Mouse (Mus musculus): ENCODE measurements around the gene Tenm2. TPM values are rescaled to one million over a fixed set of nuclear protein-coding genes. Genes with fewer than 3 reads are reported as not detected.

The Tenm2 gene
- total and polyA plus RNA-seq, 3 experiments, result not detected

DNA sequence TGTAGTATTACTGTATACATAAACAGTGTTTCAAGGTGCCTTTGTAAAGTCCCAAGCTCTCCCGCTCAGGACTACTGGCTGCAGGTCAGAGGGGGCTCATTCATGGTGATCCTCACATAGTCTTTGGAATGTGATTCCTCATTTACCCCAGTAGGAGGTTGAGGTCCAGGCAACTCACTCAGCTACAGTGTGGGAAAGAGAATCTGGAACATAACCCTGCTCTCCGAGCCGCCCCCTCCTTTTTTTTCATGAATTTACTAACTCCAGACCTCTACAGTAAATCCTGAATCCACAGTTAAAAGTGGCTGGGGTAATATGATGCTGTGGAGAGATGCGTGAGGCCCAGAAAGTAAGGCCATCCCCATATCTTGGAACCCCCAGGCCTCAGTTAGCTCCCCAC is 1066.0 kb downstream of the Tenm2 start:
- in situ Hi-C loops (cut with MboI; ENCODE audit: low pct_ligation_motif_present, low pct_unique_long_range_greater_than_20kb, low sequenced_read_pairs) (no loop called here), dilution Hi-C loops (cut with MboI; ENCODE audit: extremely low pct_ligation_motif_present, extremely low pct_unique_long_range_greater_than_20kb, low sequenced_read_pairs) (no loop called here)
- Histone ChIP-seq H3K27me3 (replicated peaks) (no peaks in the 10 kb centered on the region), H3K9me3 (replicated peaks; ENCODE audit: low read length) (peaks cover 91% of the 10 kb centered on the region), H3K9ac (ENCODE audit: insufficient read depth, low read depth) (no peak overlapping the region), H3K36me3 (replicated peaks in 1 of 2; ENCODE audit: control insufficient read depth in 1 of 2, insufficient read depth in 1 of 2, low read length in 1 of 2) (no peaks in the 10 kb centered on the region), H3K4me2 (ENCODE audit: insufficient read depth, low read depth, poor library complexity, severe bottlenecking) (no peak overlapping the region), H3K4me3 (replicated peaks in 1 of 3; ENCODE audit: low read depth in 2 of 3, low read length in 2 of 3, poor library complexity in 1 of 3) (no peak overlapping the region), H3K79me2 (replicated peaks; ENCODE audit: control insufficient read depth, extremely low read depth, insufficient read depth, poor library complexity, severe bottlenecking) (no peaks in the 10 kb centered on the region), H3K4me1 (ENCODE audit: control insufficient read depth in 1 of 2, insufficient read depth in 2 of 2) (no peaks in the 10 kb centered on the region), H3K27ac (ENCODE audit: insufficient read depth, low read depth) (no peak overlapping the region)
- no peak for TF ChIP-seq NRF1 (IDR thresholded peaks at IDR 0.05; ENCODE audit: low read depth, low read length)
- no peak for TF ChIP-seq JUN (IDR thresholded peaks at IDR 0.05; ENCODE audit: insufficient read depth, low read depth, low read length)
- no peak for TF ChIP-seq MAZ (IDR thresholded peaks at IDR 0.05; ENCODE audit: low read depth, low read length)
- TF ChIP-seq GABPA (IDR thresholded peaks at IDR 0.05; ENCODE audit: insufficient replicate concordance, low read depth, low read length), result no peak
- TF ChIP-seq ELF1 (IDR thresholded peaks at IDR 0.05; ENCODE audit: low read depth, low read length), result no peak
- TF ChIP-seq CHD1 (IDR thresholded peaks at IDR 0.05; ENCODE audit: low read depth, low read length), result no peak
- no peak for DNase-seq (ENCODE audit: extremely low read depth)

GRCm38 (mm10) chr11:36168921-36169537 is 1066.7 kb downstream of the Tenm2 start:
- H3K4me3 ChIP-seq (replicated peaks in 1 of 3; ENCODE audit: low read depth in 2 of 3, low read length in 2 of 3, poor library complexity in 1 of 3), result no peak overlapping the region
- dilution Hi-C loops (cut with MboI; ENCODE audit: extremely low pct_ligation_motif_present, extremely low pct_unique_long_range_greater_than_20kb, low sequenced_read_pairs) (no loop called here), in situ Hi-C loops (cut with MboI; ENCODE audit: low pct_ligation_motif_present, low pct_unique_long_range_greater_than_20kb, low sequenced_read_pairs) (no loop called here)
- no peak overlapping the region for H3K27ac ChIP-seq (ENCODE audit: insufficient read depth, low read depth)
- no peaks in the 10 kb centered on the region for H3K27me3 ChIP-seq (replicated peaks)
- no peaks in the 10 kb centered on the region for H3K36me3 ChIP-seq (replicated peaks in 1 of 2; ENCODE audit: control insufficient read depth in 1 of 2, insufficient read depth in 1 of 2, low read length in 1 of 2)
- no peaks in the 10 kb centered on the region for H3K4me1 ChIP-seq (ENCODE audit: control insufficient read depth in 1 of 2, insufficient read depth in 2 of 2)
- no peaks in the 10 kb centered on the region for H3K79me2 ChIP-seq (replicated peaks; ENCODE audit: control insufficient read depth, extremely low read depth, insufficient read depth, poor library complexity, severe bottlenecking)
- H3K9me3 ChIP-seq (replicated peaks; ENCODE audit: low read length), result peaks cover 90% of the 10 kb centered on the region
- no peak for TF ChIP-seq ZNF384 (IDR thresholded peaks at IDR 0.05; ENCODE audit: low read depth, low read length)
- no peak for TF ChIP-seq USF2 (conservative IDR thresholded peaks at IDR 0.05; ENCODE audit: low read depth, low read length)
- no peak for TF ChIP-seq ZKSCAN1 (IDR thresholded peaks at IDR 0.05; ENCODE audit: borderline replicate concordance, low read depth, low read length)
- no peak for TF ChIP-seq JUN (IDR thresholded peaks at IDR 0.05; ENCODE audit: insufficient read depth, low read depth, low read length)
- TF ChIP-seq CTCF (conservative IDR thresholded peaks at IDR 0.05 in 1 of 2, IDR thresholded peaks at IDR 0.05 in 1 of 2; ENCODE audit: low read depth in 2 of 2, low read length in 2 of 2), result no peak
- TF ChIP-seq USF1 (IDR thresholded peaks at IDR 0.05; ENCODE audit: low read depth, low read length), result no peak
- TF ChIP-seq MYC (IDR thresholded peaks at IDR 0.05; ENCODE audit: low read depth, low read length), result no peak
- H3K4me2 ChIP-seq (ENCODE audit: insufficient read depth, low read depth, poor library complexity, severe bottlenecking), result no peak overlapping the region
- H3K9ac ChIP-seq (ENCODE audit: insufficient read depth, low read depth), result no peak overlapping the region
- DNase-seq (ENCODE audit: extremely low read depth), result no peak

GRCm38 (mm10) chr11:36167766-36168318 is 1067.9 kb downstream of the Tenm2 start:
- dilution Hi-C loops (cut with MboI; ENCODE audit: extremely low pct_ligation_motif_present, extremely low pct_unique_long_range_greater_than_20kb, low sequenced_read_pairs), result no loop called here

More at GRCm38 (mm10) chr11:36167766-36168318, 1067.9 kb downstream of the Tenm2 start:
- Histone ChIP-seq H3K9me3 (replicated peaks; ENCODE audit: low read length) (peaks cover 87% of the 10 kb centered on the region), H3K27me3 (replicated peaks) (no peaks in the 10 kb centered on the region), H3K27ac (ENCODE audit: insufficient read depth, low read depth) (no peak overlapping the region), H3K4me3 (replicated peaks in 1 of 3; ENCODE audit: low read depth in 2 of 3, low read length in 2 of 3, poor library complexity in 1 of 3) (no peak overlapping the region), H3K4me1 (ENCODE audit: control insufficient read depth in 1 of 2, insufficient read depth in 2 of 2) (no peaks in the 10 kb centered on the region), H3K4me2 (ENCODE audit: insufficient read depth, low read depth, poor library complexity, severe bottlenecking) (no peak overlapping the region), H3K79me2 (replicated peaks; ENCODE audit: control insufficient read depth, extremely low read depth, insufficient read depth, poor library complexity, severe bottlenecking) (no peaks in the 10 kb centered on the region), H3K36me3 (replicated peaks in 1 of 2; ENCODE audit: control insufficient read depth in 1 of 2, insufficient read depth in 1 of 2, low read length in 1 of 2) (no peaks in the 10 kb centered on the region), H3K9ac (ENCODE audit: insufficient read depth, low read depth) (no peak overlapping the region)
- no peak for TF ChIP-seq NELFE (IDR thresholded peaks at IDR 0.05; ENCODE audit: low read depth, low read length)
- no peak for TF ChIP-seq UBTF (IDR thresholded peaks at IDR 0.05; ENCODE audit: low read depth, low read length)
- no peak for TF ChIP-seq MAZ (IDR thresholded peaks at IDR 0.05; ENCODE audit: low read depth, low read length)
- TF ChIP-seq SIN3A (IDR thresholded peaks at IDR 0.05; ENCODE audit: low read length), result no peak
- TF ChIP-seq MEF2A (IDR thresholded peaks at IDR 0.05; ENCODE audit: borderline replicate concordance, low read depth, low read length), result no peak
- no peak for TF ChIP-seq JUN (IDR thresholded peaks at IDR 0.05; ENCODE audit: insufficient read depth, low read depth, low read length)
- no peak for TF ChIP-seq POLR2A (IDR thresholded peaks at IDR 0.05; ENCODE audit: low read depth, low read length)
- no peak for TF ChIP-seq ELF1 (IDR thresholded peaks at IDR 0.05; ENCODE audit: low read depth, low read length)
- TF ChIP-seq BHLHE40 (IDR thresholded peaks at IDR 0.05; ENCODE audit: low read depth, low read length), result no peak
- TF ChIP-seq CHD1 (IDR thresholded peaks at IDR 0.05; ENCODE audit: low read depth, low read length), result no peak
- TF ChIP-seq GABPA (IDR thresholded peaks at IDR 0.05; ENCODE audit: insufficient replicate concordance, low read depth, low read length), result no peak
- TF ChIP-seq ETS1 (conservative IDR thresholded peaks at IDR 0.05; ENCODE audit: low read depth, low read length), result no peak
- TF ChIP-seq JUND (conservative IDR thresholded peaks at IDR 0.05; ENCODE audit: low read depth, low read length), result no peak
- no peak for TF ChIP-seq ZC3H11A (IDR thresholded peaks at IDR 0.05; ENCODE audit: low read depth, low read length)
- in situ Hi-C loops (cut with MboI; ENCODE audit: low pct_ligation_motif_present, low pct_unique_long_range_greater_than_20kb, low sequenced_read_pairs), result no loop called here
- DNase-seq (ENCODE audit: extremely low read depth), result no peak
